Mouse (Mus musculus) thymus, postnatal 10 days (tissue): ENCODE measurements around the gene Bglap3.

Source experiments
- DNase-seq, 2 experiments: peaks; one replicate each; pipeline ENCODE4 v3.0.0; 2021; ENCODE audit warnings: low spot score in 2 of 2

The Bglap3 gene

GRCm38 (mm10) chr3:88335436-88336053, 37.0 kb downstream of the Bglap3 start:
- no peak for DNase-seq

- no peak for DNase-seq
Measured at GRCm38 (mm10) chr3:88334902-88335435, 37.6 kb downstream of the Bglap3 start.

- no peak for DNase-seq
Measured at GRCm38 (mm10) chr3:88334029-88334658, 38.4 kb downstream of the Bglap3 start.

GRCm38 (mm10) chr3:88331282-88331681, 41.3 kb downstream of the Bglap3 start:
- DNase-seq = peak in 1 of 2 experiments; percentile 73

- DNase-seq = no peak
Measured at GRCm38 (mm10) chr3:88328956-88329355, 43.6 kb downstream of the Bglap3 start.

- peak in 1 of 2 experiments; percentile 45 for DNase-seq
Measured at GRCm38 (mm10) chr3:88324951-88325405, 47.6 kb downstream of the Bglap3 start, which contains the start of gene Glmp. Glmp (plus strand) TSS chr3:88325023.
